Mouse (Mus musculus): ENCODE data around the gene Rbfox3. TPM values are rescaled to one million over a fixed set of nuclear protein-coding genes. Genes with fewer than 3 reads are reported as not detected.

Gene Rbfox3
- total RNA-seq, 4 experiments from 2014 or later, result 0.14 to 0.19 (median 0.16) TPM; not detected in 1

DNA sequence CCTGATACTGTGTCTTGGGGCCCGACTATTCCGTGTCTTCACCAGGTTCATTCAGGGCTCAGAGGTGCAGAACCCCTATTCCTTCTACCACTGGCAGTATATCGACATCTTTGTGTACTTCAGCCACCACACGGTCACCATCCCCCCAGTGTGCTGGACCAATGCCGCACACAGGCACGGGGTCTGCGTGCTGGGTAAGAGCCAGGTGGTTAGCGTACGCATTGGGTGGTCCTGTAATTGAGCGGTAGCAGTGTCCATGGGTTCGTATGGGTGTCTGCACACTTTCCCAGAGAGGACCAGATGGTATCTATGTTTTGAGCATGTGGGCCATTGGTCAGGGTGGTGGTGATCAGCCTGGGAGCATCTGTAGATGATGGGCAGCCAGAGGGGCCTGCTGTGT, 430.2 kb downstream of the Rbfox3 start:
- no peak for DNase-seq (ENCODE audit: low spot score)

DNA sequence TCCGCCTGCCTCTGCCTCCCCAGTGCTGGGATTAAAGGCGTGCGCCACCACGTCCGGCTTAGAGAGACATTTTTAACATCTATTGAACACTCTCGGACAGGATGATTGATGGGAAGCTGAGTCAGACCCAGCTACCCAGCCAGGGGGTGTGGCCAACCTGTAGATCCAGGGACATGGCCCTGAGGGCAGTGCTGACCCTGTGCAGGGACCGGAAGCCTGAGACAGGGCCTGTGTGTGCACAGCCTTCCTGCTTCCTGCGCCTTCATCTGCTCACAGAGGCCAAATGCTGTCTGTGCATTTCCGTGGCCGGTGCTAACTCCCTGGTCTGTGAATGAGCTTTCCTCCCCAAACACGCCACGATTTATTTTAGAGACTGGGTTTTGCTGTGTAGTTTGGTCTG, 431.6 kb downstream of the Rbfox3 start:
- DNase-seq (ENCODE audit: low spot score), result no peak

DNA sequence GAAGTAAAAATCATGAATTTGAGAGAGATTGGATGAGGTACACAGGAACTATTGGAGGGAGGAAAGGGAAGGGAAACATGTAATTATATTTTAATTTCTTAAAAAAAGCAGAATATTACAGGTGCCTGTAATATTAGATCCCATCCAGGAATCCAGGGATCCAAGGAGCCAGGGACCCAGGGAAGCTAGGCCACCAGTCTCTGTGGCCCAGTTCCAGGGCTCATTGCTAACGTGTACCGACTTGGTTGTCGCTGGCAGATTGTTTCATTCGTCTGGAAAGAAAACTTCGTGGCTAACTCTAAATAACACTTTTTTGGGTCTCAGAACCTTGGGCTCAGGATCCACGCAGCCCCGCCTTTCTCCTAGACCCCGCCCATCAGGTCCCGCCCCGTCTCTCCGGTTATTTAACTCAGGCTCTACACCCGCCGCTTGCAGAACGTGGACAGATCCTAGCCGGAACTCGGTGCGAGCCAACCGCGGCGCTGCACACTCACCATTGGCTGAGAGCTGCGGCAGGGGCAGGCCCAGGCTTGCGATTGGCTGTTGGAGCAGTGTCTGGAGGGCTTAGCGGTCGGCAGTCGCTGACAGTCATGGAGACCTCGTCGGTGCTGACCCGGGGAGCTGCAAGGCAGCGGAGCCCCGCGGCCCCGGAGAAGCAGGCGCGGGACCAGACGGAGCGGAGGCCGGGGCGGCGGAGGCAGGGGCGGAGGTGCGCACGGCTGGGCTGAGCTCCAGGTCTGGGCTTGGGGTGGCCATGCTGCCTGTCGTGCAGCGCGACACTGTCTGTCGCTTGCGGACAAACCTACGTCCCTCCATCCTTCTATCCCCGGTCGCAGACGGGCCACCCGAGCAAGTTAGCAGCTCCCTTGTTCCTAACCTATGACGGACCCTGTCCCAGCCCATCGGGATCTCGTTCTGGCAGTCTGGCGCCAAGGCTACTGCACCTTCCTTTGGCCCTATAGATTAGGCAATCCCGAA, 434.7 kb downstream of the Rbfox3 start, which contains the start of gene Engase:
Engase (plus strand) TSS at position 434 of the 978 bp plus-strand sequence.
- peak; percentile 98 for DNase-seq (ENCODE audit: low spot score)

DNA sequence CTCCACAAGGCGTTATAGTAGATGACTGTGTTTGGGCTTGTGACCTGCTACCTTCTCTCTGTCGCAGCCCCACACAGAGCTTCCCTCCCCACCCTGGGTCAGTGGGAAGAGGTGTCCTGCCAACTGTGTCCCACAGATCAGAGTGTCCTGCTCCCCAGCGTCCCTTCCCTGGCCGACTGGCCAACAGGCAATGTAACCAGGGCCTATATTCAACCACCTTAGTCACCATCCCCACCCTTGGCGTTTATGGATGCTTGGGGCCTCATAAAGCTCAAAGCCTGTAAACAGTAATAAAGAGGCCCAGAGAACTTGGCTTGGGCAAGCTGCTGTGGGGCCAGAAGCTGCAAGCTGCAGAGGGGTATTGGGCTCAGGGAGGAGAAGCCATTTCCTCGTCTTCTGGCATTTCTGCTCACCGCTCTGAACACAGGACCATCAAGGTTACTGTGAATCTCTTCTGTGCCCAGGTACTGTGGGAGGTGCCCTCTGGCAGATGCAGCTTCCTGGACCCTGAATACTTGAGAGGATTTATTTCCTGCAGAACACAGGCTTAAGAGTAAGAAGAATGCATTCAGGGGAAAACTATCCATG, 435.8 kb downstream of the Rbfox3 start:
- DNase-seq (ENCODE audit: low spot score), result no peak

DNA sequence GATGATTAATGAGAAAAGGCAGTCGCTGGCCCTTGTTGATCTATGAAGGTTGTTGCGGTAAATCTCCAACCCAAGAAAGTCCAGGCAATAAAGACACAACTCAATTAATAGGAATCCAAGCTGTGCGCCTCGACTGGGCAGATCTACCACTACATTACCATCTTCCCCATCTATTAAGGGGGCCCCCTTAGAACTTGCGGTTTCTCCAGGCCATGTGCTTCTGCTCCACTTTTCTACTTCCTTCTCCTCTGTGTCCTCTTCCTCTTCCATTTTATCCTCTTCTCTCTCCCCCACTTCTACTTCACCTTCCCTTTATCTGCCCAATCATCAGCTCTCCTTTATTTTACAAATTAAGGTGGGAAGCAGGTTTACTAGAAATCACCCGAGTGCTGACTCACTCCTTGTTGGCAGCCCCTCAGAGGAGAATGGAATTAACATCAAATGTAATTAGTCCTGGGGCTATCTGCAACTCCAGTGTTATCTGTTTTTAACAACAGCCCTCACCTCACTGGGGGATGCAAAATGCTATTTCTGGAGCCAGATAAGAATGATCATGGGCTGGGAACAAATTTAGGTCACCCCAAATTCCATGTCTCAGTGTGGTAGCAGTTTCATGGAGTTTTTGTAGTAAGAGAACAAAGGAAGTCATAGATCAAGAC, 437.4 kb downstream of the Rbfox3 start:
- no peak for DNase-seq (ENCODE audit: low spot score)

DNA sequence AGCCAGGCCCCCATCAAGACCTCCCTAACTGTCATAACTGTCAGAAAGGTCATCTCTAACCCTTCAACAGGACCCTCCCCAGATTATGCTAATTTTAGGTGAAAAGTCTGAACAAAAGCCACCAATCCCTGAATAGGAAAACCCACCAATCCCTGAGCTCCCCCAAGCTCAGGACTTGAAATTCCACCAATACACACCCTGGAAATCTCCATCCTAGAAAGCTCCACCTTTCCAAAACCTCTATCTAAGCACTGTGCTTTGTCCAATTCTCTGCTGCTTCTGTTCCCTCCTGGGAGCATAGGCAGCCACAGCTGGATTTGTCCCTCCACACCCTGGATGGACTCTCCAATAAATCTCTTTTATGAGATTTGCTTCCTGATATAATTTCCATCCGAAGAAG, 438.2 kb downstream of the Rbfox3 start:
- DNase-seq (ENCODE audit: low spot score), result no peak

DNA sequence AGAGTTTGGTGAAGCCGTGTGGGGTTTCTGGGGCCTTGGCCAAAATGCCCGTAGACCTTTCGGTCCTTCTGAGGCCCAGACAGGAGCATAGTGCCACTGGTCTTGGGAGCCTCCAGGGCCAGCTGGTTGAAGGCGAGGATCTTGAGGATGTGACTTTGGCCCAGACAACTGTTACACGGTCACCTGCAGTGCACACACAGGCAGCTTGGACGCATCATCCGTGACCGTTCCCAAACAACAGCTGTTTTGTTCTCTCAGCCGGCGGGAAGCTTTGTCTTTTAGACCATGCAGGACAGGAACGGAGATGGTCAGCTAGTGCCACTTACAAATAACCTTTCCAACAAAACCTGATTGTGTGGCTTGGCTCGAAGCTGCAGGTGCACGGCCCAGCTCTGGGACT, 439.7 kb downstream of the Rbfox3 start:
- DNase-seq (ENCODE audit: low spot score), result no peak

DNA sequence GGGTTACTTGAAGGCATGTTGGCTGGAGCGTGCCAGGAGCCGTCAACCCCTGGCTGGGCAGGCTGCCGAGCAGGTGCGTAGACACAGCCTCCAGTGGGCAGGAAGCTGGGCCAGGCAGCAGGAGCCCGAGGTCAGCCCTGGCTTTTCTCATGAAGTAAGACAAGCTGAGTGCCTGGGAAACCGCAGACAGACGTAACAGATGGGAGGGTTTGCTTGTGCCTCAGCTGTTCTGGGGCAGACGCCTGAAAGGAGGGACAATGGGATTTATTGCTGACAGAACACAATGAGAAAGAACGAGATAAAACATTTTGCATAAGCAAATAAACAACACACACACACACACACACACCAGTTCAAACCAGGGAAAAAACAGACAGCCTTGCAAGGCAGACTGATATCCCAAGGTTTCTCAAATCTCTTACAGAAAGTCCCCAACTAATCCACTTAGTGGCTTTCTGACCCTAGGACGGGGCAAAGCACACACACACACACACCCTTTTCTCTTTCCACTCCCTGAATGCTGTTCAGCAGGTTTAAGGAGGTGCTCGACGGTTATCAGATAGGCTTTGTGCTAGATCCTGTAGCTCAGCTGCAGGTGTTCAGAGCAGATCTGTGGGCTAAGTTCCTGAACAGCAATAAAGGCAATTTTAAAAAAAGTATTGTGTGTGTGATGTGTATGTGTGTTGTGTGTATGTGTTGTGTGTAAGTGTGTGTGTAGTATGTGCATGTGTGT, 441.0 kb downstream of the Rbfox3 start:
- DNase-seq (ENCODE audit: low spot score), result no peak

DNA sequence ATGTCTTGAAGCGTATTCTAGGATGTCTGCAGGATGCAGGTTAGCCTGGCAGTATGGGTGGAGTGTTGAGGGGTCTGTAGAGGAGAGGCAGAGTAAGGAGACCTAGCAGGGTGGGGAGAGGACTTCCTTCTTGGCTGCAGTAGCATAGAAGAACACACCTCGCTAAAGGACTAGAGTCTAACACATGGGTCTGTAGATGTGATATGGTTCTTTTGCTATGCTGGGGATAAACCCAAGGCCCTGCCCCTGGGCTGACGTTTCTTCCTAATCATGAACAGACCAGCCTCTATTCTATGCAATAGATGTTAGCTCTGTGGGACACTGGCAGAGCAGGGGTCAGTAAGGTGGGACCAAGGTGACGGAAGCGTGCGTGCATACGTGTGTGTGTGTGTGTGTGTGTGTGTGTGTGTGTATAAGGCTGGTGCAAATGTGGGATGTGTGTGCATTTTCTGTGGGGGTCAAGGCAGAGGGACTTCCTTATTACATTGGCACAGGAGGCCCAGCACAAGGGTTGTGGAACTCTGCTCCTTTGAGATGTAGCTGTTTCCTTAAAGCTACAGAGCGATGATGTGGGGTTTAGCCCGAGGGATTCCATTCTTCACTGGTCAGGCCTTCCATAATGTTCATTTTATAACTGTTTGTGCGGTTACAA, 441.8 kb downstream of the Rbfox3 start:
- no peak for DNase-seq (ENCODE audit: low spot score)

DNA sequence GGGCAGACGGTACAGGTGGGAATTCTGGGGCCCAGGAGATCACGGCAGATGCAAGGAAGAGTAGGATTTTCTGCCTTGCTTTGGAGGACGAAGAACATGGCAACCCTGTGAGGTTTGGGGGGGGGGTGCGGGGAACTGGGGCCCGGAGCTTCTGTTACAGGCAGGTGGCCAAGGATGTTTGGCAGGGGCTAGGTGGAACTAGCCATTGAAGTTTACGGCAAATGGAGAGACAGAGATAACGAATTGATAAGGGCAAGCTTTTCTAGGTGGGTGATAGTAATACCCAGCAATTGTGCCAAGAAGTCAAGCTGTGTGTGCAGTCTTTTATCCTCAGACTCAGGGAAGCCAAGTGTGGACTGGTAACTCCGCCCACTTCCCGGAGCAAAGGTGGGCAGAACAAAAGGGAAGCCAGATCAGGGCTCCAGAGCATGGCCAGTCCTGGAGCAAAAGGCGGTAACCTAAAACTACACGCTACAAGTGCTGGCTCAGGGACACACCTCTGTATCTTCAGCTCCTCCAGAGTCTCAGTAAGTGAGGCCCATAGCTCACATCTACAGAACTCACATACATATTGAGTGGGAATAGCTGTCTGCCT, 443.9 kb downstream of the Rbfox3 start:
- no peak for DNase-seq (ENCODE audit: low spot score)

DNA sequence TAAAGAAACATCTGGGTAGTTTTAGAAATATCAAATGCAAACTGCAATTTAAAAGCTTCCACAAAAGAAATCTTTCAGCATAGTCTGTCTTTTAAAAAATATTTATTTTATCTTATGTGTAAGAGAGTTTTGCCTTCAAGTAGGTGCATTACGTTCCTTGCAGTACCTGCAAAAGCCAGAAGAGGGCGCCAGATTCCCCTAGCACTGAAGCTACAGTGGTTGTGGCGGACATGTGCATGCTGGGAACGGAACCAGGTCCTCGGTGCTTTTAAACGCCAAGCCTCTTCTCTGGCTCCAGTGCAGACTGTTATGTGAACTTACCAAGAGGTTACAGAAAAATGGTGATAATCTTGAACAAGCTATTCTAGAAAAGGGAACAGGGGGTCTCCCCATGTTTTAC, 451.1 kb downstream of the Rbfox3 start:
- no peak for DNase-seq (ENCODE audit: low spot score)

DNA sequence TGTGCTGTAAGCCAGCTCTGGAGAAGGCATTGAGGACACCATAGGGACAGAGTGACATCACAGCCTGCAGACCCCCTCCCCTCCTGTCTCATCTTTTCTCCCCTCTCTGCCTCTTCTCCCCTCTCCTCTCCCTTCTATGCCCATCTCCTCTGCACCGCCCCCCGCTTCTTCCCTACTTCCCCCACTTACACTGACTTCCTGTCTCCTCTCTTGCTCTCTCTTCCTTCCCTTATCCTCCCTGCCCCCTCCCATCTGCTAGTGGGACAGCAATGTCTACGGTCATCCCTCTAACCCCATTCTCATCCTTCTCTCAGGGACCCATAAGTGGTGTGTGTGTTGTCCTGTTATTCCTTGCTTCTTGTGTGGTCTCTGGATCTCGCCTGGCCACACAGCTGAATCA, 451.9 kb downstream of the Rbfox3 start:
- no peak for DNase-seq (ENCODE audit: low spot score)

DNA sequence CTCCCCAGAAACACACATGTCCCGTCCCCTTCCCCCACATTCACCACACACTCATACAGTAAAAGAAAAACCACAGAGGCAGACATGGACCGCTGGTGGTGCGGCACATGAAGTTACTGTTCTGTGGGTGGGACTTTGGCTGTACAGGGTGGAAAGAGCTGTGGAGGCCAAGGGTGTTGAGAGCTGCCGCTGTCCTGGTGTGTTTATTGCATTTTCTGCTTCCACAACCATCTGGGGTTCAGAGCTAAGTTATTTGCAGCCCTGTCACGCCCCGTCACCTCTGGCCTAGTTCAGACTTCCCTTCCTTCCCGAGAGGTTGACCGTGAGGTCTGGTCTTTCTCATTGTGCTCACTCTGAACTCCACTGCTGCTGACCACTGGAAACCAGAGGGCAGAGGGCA, 452.3 kb downstream of the Rbfox3 start:
- DNase-seq (ENCODE audit: low spot score), result peak; percentile 74

DNA sequence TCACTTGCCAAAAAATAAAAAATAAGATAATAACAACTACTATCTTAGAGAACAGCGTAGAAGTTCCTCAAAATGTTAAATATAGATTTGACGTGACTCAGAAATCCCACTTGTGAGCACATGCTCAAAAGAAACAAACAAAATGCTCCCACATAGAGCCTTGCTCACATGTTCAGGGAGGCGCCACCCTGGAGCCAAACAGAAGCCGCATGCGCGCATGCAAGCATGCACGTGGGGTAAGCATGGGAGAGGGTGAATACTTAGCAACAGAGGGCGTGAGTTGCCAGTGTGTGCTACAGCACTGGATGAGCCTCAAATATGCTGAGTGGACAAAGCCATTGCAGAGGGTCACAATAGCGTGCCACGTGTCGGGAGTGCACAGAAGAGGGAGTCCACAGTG, 454.5 kb downstream of the Rbfox3 start:
- peak; percentile 62 for DNase-seq (ENCODE audit: low spot score)

DNA sequence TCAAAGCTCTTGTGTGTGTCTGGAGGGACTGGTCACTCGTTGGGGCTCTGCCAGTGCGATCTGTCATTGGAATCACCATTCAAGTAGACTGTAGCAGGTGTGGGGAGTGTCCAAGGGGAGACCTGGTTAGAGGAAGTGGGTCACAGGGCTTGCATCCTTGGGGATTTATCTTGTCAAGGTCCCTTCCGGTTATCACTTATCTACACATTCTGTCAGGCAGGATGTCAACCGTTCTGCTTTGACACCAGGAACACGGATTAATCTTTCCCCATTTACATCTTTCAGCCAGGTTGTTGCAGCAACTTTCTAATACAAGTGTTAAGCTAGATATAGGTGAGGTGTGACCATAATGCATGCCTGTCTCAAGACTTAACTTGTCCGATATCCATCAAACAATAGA, 455.6 kb downstream of the Rbfox3 start:
- no peak for DNase-seq (ENCODE audit: low spot score)

DNA sequence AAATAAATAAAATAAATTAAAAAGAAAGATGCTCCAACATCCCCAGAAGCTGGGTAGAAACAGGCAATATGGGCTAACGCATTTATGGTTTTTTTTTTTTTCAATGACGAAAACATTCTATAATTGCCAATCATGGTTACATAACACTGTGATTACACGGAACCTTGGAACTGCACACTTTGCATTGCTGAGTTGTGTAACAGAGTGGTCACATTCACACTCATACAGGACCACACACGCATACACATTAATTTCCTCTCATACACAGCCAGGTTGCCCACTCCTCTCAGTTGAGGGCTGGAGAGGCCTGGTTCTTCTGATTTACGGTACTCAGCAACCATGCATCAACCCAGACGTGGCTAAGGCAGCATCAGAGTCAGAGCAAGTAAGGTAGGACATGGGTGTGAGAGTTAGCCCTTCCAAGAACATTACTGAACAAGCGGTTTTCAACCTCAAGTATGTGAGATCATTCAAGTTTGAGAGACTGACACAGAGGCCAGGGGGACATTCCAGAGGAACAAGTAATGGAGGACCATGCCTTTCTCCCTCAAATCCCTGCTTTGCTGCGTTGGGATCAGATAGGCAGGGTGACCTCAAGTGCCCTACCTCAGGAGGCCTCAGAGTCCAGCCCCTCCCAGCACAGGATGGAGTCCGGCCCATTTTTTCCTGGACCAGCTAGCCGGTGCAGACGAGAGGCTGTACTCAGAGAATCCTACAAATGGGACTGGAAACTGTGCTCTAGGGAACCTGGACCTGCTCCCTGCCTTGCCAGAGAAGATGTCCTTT, 457.3 kb downstream of the Rbfox3 start:
- peak; percentile 59 for DNase-seq (ENCODE audit: low spot score)

DNA sequence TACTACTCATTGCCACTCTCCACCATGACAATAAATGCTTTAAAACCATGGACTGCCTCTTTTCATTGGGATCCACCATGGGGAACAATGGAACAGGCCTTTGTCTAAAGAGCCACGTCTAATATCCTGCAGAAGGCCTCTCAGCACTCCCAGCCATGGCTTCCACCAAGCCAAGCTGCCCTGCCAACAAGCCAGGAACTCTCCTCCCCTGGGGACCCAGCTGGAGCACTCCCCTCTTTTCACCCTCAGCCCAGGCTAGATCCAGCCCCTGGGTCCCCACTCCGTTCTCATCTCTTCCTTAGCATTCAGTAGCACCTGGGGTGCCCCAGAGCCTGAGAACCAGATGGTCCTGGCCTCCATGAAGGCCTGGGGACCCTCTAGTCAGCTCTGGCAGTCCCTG, 458.4 kb downstream of the Rbfox3 start:
- no peak for DNase-seq (ENCODE audit: low spot score)

DNA sequence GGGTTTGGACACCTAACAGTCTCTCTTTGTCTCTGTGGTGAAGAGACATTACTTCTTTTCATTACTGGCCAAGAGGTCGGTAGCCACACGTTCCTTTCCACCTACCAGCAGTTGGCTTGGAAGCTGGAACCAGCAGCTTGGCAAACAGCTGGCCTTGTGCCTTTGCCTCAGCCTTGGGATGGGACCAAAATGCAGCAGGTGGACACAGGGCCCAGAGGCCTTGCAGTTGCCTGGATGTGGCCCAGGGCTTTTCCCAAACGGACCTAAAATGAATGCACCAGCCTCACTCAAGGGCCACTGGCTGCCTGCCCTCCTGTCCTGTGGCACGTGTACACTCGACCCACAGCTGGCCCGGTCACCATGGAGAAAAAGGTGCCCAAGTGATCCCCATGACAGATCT, 460.2 kb downstream of the Rbfox3 start:
- DNase-seq (ENCODE audit: low spot score), result no peak

DNA sequence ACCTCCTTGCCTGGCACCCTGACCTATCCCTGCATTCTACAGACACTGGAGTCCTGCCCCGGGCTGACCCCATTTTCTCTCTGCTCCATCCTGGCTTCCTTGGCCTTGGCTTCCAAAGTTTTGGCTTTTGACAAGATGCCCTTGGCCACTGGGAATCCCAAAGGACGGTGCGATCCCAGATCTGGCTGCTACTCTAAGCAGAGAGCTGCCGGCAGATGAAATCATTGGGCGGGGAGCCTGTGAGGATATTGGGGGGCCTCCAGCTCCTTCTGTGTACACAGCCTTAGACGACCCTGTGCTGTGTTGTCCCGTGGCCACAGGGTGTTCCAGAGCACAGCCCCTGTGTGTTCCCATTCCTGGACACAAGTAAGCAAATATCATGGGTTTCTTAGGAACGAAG, 463.0 kb downstream of the Rbfox3 start:
- peak; percentile 74 for DNase-seq (ENCODE audit: low spot score)

DNA sequence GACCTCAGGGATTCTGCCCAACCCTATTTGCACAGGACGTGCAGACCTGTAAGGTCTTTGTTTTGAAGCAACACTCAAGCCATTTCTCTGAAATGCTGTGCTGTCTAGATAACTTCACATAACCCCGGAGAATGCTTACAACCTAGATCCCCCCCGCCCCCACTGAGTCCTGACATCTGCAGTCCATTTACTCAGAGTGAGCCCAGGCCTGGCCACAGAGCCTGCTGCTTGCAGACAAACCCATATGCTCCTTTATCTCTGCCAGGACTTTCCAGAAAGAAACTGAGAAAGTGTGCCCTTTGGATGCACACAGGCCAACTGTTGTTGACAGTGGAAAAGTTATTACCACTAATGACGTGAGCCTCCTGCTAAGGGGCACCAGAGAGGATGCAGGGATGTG, 464.1 kb downstream of the Rbfox3 start:
- no peak for DNase-seq (ENCODE audit: low spot score)
